27 mouse cellular contexts compared by ENCODE assay signal in the genomic region with DNA sequence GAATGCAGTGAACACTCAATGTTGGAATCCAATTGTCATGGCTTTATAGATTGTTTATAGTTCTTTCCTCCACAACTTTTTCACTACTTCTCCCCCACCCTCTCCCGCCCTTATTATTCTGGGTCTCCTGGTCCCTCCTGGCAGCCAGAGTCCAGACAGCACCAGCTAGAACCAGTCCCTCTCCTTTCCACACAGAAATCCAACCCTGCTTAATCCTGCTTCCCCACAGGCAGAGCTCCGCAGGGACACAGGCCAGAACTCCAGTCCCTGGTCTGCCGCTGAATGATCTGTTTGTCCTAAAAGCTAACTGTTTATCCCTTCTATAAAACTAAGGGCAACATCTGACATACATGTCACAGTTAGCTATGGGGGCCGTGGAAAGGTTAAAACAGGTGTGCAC. TPM values are rescaled to one million over a fixed set of nuclear protein-coding genes. Genes with fewer than 3 reads are reported as not detected.
DNase-seq lines count a peak whose midpoint lies in the region; ATAC-seq lines count a peak whose summit lies in the region.
"Had no signal": no experiment of that assay in that cellular context is flagged by ENCODE, and none has a peak within 500 bp of the region (broad histone marks: within the 10 kb centered on the region; RNA-seq: fewer than 3 reads in every experiment).

No protein-coding gene starts in this region.

- H3K9ac ChIP-seq in forebrain, embryonic 11.5 days (ENCODE audit: low read length), result no peak overlapping the region
- no peak overlapping the region for H3K9ac ChIP-seq in forebrain, embryonic 12.5 days
- H3K9ac ChIP-seq in neural tube, embryonic 13.5 days, result peak overlapping the region; percentile 12; the same call in 1 of the 2 replicates
- H3K9ac ChIP-seq in kidney, embryonic 16.5 days (replicated peaks; ENCODE audit: low read length), result no peak overlapping the region
- H3K9ac ChIP-seq: forebrain, embryonic 15.5 days; hindbrain, embryonic 14.5 days; liver, embryonic 12.5 days; liver, postnatal 0 days; midbrain, embryonic 13.5 days; neural tube, embryonic 15.5 days had no signal

- DNase-seq in forebrain, embryonic 11.5 days (ENCODE audit: low spot score), result peak; percentile 13
- DNase-seq in neural tube, embryonic 10.5 days (ENCODE audit: extremely low spot score, low spot score), result no peak
- DNase-seq in kidney, postnatal 36 days, result peak; percentile 63 to 68
- DNase-seq in heart, postnatal 36 days, result no peak
- DNase-seq in urinary bladder, adult 2 months (ENCODE audit: low spot score), result no peak
- DNase-seq: adrenal gland, postnatal 10 days; cerebellum, adult 18-20 months; cerebellum, postnatal 10 days; gastrocnemius, postnatal 25 days; heart, adult 11 months; heart, postnatal 4 days; left cerebral cortex, postnatal 4 days; liver, postnatal 0 days; retina, postnatal 1 day; right cerebral cortex, postnatal 14 days had no signal

- WGBS in forebrain, embryonic 11.5 days, result 88% methylated on average over 4 of the region's 4 CpGs
- 92% methylated on average over 4 of the region's 4 CpGs for WGBS in forebrain, embryonic 12.5 days
- WGBS in neural tube, embryonic 13.5 days, result 92% methylated on average over 4 of the region's 4 CpGs
- 83% methylated on average over 4 of the region's 4 CpGs for WGBS in kidney, embryonic 16.5 days

- H3K4me2 ChIP-seq in forebrain, embryonic 11.5 days (ENCODE audit: low read depth, low read length, severe bottlenecking), result no peak overlapping the region
- H3K4me2 ChIP-seq in forebrain, embryonic 12.5 days, result no peak overlapping the region
- H3K4me2 ChIP-seq in neural tube, embryonic 13.5 days, result no peak overlapping the region
- H3K4me2 ChIP-seq in kidney, embryonic 16.5 days (replicated peaks; ENCODE audit: low read depth, low read length), result no peak overlapping the region
- H3K4me2 ChIP-seq: forebrain, embryonic 15.5 days; heart, embryonic 11.5 days; hindbrain, embryonic 14.5 days; liver, embryonic 12.5 days; midbrain, embryonic 13.5 days; neural tube, embryonic 15.5 days had no signal

- no peak overlapping the region for H3K27ac ChIP-seq in forebrain, embryonic 11.5 days (ENCODE audit: low read depth, low read length)
- H3K27ac ChIP-seq in forebrain, embryonic 12.5 days, result no peak overlapping the region
- H3K27ac ChIP-seq in neural tube, embryonic 13.5 days (replicated peaks), result no peak overlapping the region
- peak overlapping the region; percentile 37; the same call in 1 of the 2 replicates for H3K27ac ChIP-seq in kidney, embryonic 16.5 days (ENCODE audit: low read length)
- H3K27ac ChIP-seq: forebrain, embryonic 15.5 days; hindbrain, embryonic 14.5 days; liver, embryonic 12.5 days; macrophage; midbrain, embryonic 13.5 days; neural tube, embryonic 15.5 days had no signal

- H3K4me3 ChIP-seq in forebrain, embryonic 11.5 days (ENCODE audit: low read depth, low read length), result no peak overlapping the region
- no peak overlapping the region for H3K4me3 ChIP-seq in forebrain, embryonic 12.5 days (replicated peaks)
- H3K4me3 ChIP-seq in neural tube, embryonic 13.5 days, result no peak overlapping the region
- H3K4me3 ChIP-seq in kidney, embryonic 16.5 days (ENCODE audit: low read length), result no peak overlapping the region
- H3K4me3 ChIP-seq: forebrain, embryonic 15.5 days; liver, embryonic 12.5 days; midbrain, embryonic 13.5 days; neural tube, embryonic 15.5 days had no signal

- no peak for ATAC-seq in forebrain, embryonic 11.5 days (replicated peaks; ENCODE audit: low FRiP score)
- no peak for ATAC-seq in forebrain, embryonic 12.5 days (ENCODE audit: low FRiP score)
- ATAC-seq in neural tube, embryonic 13.5 days (ENCODE audit: low read depth), result no peak
- ATAC-seq in kidney, embryonic 16.5 days (ENCODE audit: low FRiP score, low TSS enrichment), result no peak
- ATAC-seq: forebrain, embryonic 15.5 days; intestine, postnatal 0 days; liver, embryonic 12.5 days; liver, postnatal 0 days; lung, postnatal 0 days; midbrain, embryonic 13.5 days had no signal

- H3K4me1 ChIP-seq in forebrain, embryonic 11.5 days (replicated peaks; ENCODE audit: control insufficient read depth, insufficient read depth, low read length), result peaks cover 5% of the 10 kb centered on the region; the same call in 1 of the 2 replicates
- H3K4me1 ChIP-seq in forebrain, embryonic 12.5 days, result peaks cover 24% of the 10 kb centered on the region
- peaks cover 38% of the 10 kb centered on the region for H3K4me1 ChIP-seq in neural tube, embryonic 13.5 days (replicated peaks)
- peaks cover 53% of the 10 kb centered on the region for H3K4me1 ChIP-seq in kidney, embryonic 16.5 days (ENCODE audit: insufficient read depth, low read length)

- intact Hi-C loops in heart, postnatal 36 days (cut with DNase I), result loop anchor here (10.0 kb wide), 2 partner anchors 109 to 631 kb away; no protein-coding TSS in a partner anchor

- H3K27me3 ChIP-seq in forebrain, embryonic 11.5 days (ENCODE audit: control insufficient read depth, insufficient read depth, low read length), result no peaks in the 10 kb centered on the region
- 0 out of 2 replicates have a peak, but pooled peaks cover 3% of the 10 kb centered on the region for H3K27me3 ChIP-seq in forebrain, embryonic 12.5 days
- no peaks in the 10 kb centered on the region for H3K27me3 ChIP-seq in neural tube, embryonic 13.5 days
- no peaks in the 10 kb centered on the region for H3K27me3 ChIP-seq in kidney, embryonic 16.5 days (ENCODE audit: insufficient read depth, low read length)
- H3K27me3 ChIP-seq: forebrain, embryonic 15.5 days; liver, embryonic 12.5 days; neural tube, embryonic 15.5 days had no signal

- H3K36me3 ChIP-seq in forebrain, embryonic 11.5 days (ENCODE audit: control insufficient read depth, insufficient read depth, low read length), result no peaks in the 10 kb centered on the region
- H3K36me3 ChIP-seq in forebrain, embryonic 12.5 days (replicated peaks), result no peaks in the 10 kb centered on the region
- H3K36me3 ChIP-seq in neural tube, embryonic 13.5 days, result no peaks in the 10 kb centered on the region
- H3K36me3 ChIP-seq in kidney, embryonic 16.5 days (ENCODE audit: insufficient read depth, low read length), result no peaks in the 10 kb centered on the region
- H3K36me3 ChIP-seq: forebrain, embryonic 15.5 days; liver, embryonic 12.5 days; midbrain, embryonic 13.5 days; neural tube, embryonic 15.5 days had no signal

- H3K9me3 ChIP-seq in forebrain, embryonic 11.5 days (ENCODE audit: control insufficient read depth, low read length), result no peaks in the 10 kb centered on the region
- H3K9me3 ChIP-seq in forebrain, embryonic 12.5 days, result no peaks in the 10 kb centered on the region
- no peaks in the 10 kb centered on the region for H3K9me3 ChIP-seq in neural tube, embryonic 13.5 days
- H3K9me3 ChIP-seq in kidney, embryonic 16.5 days (ENCODE audit: low read length), result no peaks in the 10 kb centered on the region
- H3K9me3 ChIP-seq: forebrain, embryonic 15.5 days; liver, embryonic 12.5 days; midbrain, embryonic 13.5 days; neural tube, embryonic 15.5 days had no signal

RNA-seq across cellular contexts. Expression of a gene that starts 6.0 kb away (rescaled TPM):
- polyA plus RNA-seq in forebrain, embryonic 11.5 days (2014; fragmentation: Nextera tagmentation; extraction: Ambion mirVana), result 7.8 and 8.1 TPM in 2 replicates
- polyA plus RNA-seq in forebrain, embryonic 12.5 days (2016; fragmentation: Nextera tagmentation; extraction: Ambion mirVana), result 9.2 and 10.0 TPM in 2 replicates
- polyA plus RNA-seq in neural tube, embryonic 13.5 days (2015; fragmentation: Nextera tagmentation; extraction: Ambion mirVana), result 7.4 and 8.5 TPM in 2 replicates
- polyA plus RNA-seq in kidney, embryonic 16.5 days (2015; fragmentation: Nextera tagmentation; extraction: Ambion mirVana), result 11.4 and 13.1 TPM in 2 replicates
- 10 to 100 TPM; 12.2 to 15.5 TPM for total RNA-seq in heart, postnatal 36 days (2021)
- 8.5 and 9.8 TPM in 2 replicates for polyA plus RNA-seq in urinary bladder, adult 2 months (2012; rRNA removed)

Comparison
In these comparisons a context has a peak if more than half of its experiments do, and no peak if none do; other contexts are left out.
1. DNase-seq: peak in forebrain, embryonic 11.5 days (single experiment) and kidney, postnatal 36 days (2 of 2); none in neural tube, embryonic 10.5 days (single experiment), heart, postnatal 36 days (0 of 2) and urinary bladder, adult 2 months (single experiment).